Mouse (Mus musculus) adrenal gland, adult 8-10 months (tissue): ENCODE measurements around the gene Ceacam20. TPM values are rescaled to one million over a fixed set of nuclear protein-coding genes. Genes with fewer than 3 reads are reported as not detected.
A peak's percentile ranks its signal among the peaks of the same experiment; 100 is the strongest.
"Not testable (repeated sequence)": the region's sequence is repeated elsewhere in the genome, so short reads cannot be mapped to it uniquely, and the experiment has no call there.

Source experiments
- DNase-seq: peaks from one replicate; pipeline ENCODE4 v3.0.0; 2022
- total RNA-seq, 4 experiments: library from RNA; stranded (reverse); gene quantifications; 2 replicates each; pipeline ENCODE4 v1.2.4; 2022

The Ceacam20 gene
- not detected for total RNA-seq

GRCm38 (mm10) chr7:19964985-19965579, at the start of gene Ceacam20:
TSS of gene Ceacam20 (plus strand) at chr7:19965412.
- no peak for DNase-seq

DNA sequence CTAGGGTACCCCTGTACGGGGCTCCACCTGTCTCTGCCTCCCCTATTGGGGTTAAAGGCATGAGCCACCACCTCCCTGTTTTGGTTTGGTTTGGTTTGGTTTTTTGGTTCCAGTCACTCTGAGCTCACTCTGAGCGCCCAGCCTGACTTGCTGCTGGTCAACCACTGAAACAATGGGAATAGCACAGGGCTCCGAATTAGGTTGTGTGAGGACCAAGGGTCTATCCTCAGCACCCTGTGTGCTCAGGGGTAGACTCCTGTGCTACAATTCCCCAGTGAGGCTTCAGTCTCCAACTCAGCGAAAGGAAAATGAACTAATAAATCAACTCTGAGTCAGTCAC, 45.1 kb upstream of the Ceacam20 start:
- DNase-seq = no peak

DNA sequence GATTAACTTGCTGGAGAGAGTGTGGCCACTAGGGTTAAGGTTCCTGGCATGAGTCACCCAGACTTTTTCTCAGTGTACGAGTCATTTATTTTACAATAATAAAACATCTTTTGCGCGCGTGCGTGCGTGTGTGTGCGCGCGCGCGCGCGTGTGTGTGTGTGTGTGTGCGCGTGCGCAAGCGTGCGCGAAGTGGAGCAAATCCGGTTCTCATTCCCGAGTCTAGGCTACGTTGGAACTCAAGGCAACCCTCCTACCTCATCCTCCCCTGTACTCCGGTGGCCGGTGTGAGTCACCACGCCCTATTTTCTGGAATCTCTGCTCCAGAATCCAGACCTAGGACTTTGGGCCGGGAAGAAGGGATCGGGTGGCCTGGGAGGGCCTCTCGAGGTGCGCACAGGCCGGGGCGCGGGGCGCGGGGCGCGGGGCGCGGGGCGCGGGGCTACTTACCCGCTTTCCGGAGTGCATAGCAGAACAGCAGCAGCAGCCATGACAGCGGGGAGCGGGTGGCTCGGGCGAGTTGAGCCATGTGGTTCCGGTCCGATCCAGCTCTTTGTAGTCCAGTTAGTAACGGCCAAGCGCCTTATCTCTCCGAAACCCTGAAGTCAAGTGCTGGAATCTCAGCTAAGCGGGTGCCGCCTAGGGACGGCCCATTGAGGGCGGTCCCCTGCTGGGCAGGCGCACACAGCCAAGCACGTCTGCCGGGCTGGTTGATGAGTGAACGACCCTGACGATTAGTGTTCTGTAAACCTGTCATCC, 44.5 kb upstream of the Ceacam20 start, which contains the start of gene Pvr:
Gene Pvr, minus strand, starts transcription at position 655 of the 756 bp plus-strand sequence.
- DNase-seq = peak; percentile 85

DNA sequence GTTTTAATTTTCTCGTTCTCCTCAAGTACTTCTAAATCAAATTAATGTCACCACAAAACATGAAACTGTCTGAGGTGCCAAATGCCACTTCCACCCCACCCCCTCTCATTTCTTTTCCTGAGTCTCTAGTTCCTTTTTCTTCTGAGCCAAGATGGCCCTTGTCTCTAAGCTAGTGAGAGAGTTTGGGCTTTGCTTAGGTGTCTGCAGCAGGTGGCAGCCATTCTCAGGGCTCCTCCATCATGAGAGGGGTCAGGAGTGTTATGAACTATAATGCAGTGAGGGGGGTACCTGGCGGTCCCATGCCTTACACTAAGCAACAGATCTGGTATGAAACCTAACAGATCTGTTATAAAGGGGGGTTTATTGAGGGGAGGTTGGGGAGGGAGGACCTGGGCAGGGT, 41.9 kb upstream of the Ceacam20 start:
- DNase-seq = no peak

GRCm38 (mm10) chr7:19923797-19924196, 41.4 kb upstream of the Ceacam20 start:
- DNase-seq = no peak

DNA sequence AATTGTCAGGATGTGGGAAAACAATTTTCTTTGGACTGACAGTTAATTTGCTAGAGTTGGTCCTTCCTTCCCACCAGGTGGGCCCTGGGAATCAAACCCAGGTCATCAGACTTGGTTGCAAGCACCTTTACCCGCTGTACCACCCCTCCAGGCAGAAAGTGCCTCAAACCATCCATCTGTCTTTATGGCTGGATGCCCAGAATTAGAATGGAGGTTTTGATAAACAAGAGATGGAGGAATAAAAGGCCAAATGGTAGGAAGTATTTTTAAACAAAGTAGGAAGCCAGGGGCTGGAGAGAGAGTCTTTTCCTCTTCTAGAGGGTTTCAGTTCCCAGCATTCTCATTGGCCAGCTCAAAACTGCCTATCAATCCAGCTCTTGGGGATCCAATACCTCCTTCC, 39.8 kb upstream of the Ceacam20 start:
- DNase-seq = no peak

GRCm38 (mm10) chr7:19926849-19927480, 38.2 kb upstream of the Ceacam20 start:
- peak; percentile 27 for DNase-seq

GRCm38 (mm10) chr7:19928486-19928885, 36.7 kb upstream of the Ceacam20 start:
- DNase-seq = no peak

GRCm38 (mm10) chr7:19930481-19930880, 34.7 kb upstream of the Ceacam20 start:
- not testable (repeated sequence) for DNase-seq

- DNase-seq = no peak
These were observed 32.9 kb upstream of the Ceacam20 start for GRCm38 (mm10) chr7:19932133-19932876.

DNA sequence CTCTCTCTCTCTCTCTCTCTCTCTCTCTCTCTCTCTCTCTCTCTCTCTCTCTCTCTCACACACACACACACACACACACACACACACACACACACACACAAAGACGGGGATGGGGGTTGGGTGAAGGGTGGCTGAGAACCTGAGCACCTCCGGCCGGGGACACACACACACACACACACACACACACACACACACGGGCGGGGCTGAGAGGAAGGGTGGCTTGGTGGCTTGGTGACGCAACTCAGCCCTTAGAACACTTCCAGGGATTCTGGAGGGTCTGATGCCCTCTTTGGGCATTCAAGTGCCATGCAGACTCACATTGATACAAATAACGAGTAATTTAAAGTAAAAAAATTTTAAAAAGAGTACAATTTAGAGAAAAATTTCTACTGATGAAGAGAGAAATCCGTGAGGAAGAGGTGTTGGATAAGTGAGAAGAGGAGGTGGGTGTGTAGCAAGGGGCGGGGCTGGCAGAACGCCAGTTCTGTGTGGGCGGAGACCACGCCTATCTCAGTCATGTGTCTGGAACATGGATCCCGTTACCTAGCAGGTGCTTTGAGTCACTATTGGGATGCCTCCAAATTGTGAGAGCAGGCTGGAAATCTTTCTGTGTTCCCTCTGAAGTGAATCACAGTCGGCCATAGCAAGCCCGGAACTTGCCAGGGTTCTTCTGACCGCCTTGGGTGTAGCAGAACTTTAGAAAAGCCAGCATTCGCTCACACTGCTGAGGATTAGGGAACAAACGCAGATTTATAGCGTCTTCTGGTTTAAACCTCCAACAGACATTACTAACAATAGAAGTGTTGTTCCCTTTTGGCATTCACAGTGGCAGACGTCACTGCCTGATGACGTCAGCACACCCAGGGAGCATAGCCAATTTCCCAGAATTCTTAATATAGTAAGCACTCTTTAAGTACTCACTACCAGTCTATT, 32.1 kb upstream of the Ceacam20 start:
- peak; percentile 33 for DNase-seq

- no peak for DNase-seq
These were observed 30.0 kb upstream of the Ceacam20 start for GRCm38 (mm10) chr7:19935171-19935751.

GRCm38 (mm10) chr7:19935961-19936360, 29.3 kb upstream of the Ceacam20 start:
- DNase-seq = no peak

- no peak for DNase-seq
These were observed 27.9 kb upstream of the Ceacam20 start for GRCm38 (mm10) chr7:19937229-19937821.

DNA sequence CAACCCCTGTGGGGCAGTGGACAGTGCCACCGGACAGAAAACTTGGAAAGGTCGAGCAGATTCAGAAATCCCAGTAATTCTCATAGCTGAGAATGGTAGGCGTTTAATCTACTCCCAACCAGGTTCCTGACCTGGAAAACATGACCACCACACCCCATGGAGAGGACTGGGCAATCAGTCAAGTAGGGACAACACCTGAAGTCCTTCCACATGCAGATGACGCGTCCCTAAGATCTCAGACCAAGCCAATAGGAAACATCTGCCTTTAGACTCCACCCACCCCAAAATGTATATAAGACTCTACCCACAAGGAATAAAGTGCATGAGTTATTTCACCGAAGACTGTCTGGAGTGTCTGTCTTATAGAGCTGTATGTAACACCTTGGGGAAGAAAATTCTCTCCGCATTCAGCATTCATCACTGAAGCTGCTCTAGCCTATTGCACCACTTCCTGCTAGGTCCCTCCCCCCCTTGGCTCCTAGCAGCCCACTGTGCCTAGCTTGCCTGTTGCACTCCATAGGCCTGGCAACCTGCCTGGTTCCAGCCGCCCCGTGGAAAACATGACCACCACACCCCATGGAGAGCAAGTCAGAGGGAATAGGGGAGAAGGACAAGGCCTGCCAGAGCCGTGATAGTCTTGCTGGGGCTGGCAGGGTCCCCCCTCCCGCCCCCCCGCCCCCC, 25.5 kb upstream of the Ceacam20 start:
- peak; percentile 67 for DNase-seq

DNA sequence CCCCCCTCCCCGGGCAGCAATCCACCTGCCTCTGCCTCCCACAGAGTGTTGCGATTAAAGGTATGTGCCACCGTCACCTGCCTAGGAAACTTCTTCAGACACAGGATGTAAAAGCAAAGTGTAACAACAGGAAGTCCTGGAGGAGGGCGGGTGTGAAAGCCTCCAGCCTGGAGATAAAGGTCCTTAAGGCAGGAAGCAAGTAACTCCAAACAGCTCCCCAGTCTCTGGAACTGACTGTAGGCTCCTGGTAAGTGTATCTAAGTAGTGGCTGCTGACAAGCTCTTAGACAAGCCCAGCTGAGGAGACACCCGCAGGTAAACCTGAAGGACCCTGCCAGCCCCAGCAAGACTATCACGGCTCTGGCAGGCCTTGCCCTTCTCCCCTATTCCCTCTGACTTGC, 25.0 kb upstream of the Ceacam20 start:
- DNase-seq = no peak

DNA sequence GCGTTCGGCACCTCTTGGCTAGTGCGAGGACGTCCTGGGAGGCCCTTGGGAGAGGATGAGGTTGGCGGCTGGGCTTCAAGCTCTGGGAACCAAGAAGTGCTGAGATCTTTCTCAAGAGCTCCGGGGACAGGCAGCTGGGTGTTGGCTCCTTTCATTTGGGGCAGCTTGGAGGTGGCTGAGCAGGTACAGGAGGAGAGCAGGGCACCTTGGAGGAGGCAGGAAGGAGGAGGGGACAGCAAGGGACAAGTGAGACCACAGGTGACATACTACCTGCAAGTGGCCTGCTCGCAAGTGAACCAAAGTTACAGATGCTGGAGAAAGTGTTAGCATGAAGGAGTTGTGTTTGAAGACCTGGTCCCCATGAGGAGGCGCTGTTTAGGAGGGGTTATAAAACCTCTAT, 20.5 kb upstream of the Ceacam20 start:
- no peak for DNase-seq

DNA sequence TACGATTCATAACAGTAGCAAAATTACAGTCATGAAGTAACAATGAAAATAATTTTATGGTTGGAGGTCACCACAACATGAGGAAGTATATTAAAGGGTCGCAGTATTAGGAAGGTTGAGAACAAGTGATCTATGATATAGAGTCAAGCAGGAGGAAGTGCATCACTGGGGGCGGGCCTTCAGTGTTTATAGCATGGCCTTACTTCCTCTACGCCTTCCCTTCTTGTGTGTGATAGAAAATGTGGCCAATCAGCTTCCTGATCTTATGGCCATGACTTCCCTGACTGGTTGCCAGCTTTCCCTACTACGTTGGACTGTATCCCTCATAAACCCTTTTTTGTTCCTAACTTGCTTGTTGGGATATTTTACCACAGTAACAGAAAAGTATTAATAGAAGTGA, 20.0 kb upstream of the Ceacam20 start:
- no peak for DNase-seq

GRCm38 (mm10) chr7:19945821-19946515, 19.2 kb upstream of the Ceacam20 start:
- no peak for DNase-seq

DNA sequence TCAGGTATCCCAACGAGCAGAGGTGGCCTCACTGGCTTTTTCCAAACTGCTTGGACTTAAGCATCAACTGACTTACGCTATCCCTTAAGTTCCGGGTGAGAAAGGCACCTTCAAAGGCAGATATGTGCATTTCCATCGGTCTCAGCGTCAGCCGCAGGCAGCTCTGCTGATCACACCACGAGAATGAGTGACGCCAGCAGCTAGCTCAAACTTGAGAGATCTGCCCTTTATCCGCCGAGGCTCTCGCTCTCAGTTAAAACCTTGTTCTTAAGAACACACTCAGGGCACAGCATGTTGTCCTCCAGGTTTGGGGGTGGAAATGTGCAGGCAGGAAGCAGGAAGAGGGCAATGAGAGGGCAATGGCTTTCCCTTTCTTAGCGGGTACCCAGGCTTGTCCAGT, 16.3 kb upstream of the Ceacam20 start:
- DNase-seq = no peak
